Mouse (Mus musculus) heart, embryonic 15.5 days (tissue): ENCODE results near the gene Ear1. TPM values are rescaled to one million over a fixed set of nuclear protein-coding genes. Genes with fewer than 3 reads are reported as not detected.
"Not testable (repeated sequence)": the region's sequence is repeated elsewhere in the genome, so short reads cannot be mapped to it uniquely, and the experiment has no call there.

Experiments used
- ATAC-seq: fragments of 200-750 bp; cut with Nextera tagmentation; replicated peaks from 2 replicates; pipeline ENCODE4 v1.8.0; 2017; ENCODE audit warnings: low read depth, moderate TSS enrichment; ENCODE audit not compliant: insufficient number of reproducible peaks, insufficient read depth, low FRiP score
- H3K27ac ChIP-seq: fragments of 300-500 bp; sonication (generic); 2 replicates; pipeline ENCODE4 v1.5.1; 2015; ENCODE audit warnings: mild to moderate bottlenecking, inconsistent platforms
- H3K27me3 ChIP-seq: fragments of 300-500 bp; sonication (generic); 2 replicates; pipeline ENCODE4 v1.6.1; 2015; ENCODE audit warnings: inconsistent platforms
- H3K36me3 ChIP-seq: fragments of 300-500 bp; sonication (generic); 2 replicates; pipeline ENCODE4 v1.6.1; 2015; ENCODE audit warnings: mild to moderate bottlenecking, inconsistent platforms
- H3K4me1 ChIP-seq: fragments of 300-500 bp; sonication (generic); replicated peaks from 2 replicates; pipeline ENCODE4 v1.6.1; 2015; ENCODE audit warnings: inconsistent platforms
- H3K4me2 ChIP-seq: fragments of 300-500 bp; sonication (generic); 2 replicates; pipeline ENCODE4 v1.6.1; 2015; ENCODE audit warnings: inconsistent platforms, mild to moderate bottlenecking, moderate library complexity
- H3K4me3 ChIP-seq: fragments of 300-500 bp; sonication (generic); 2 replicates; pipeline ENCODE4 v1.5.1; 2015; ENCODE audit warnings: mild to moderate bottlenecking, inconsistent platforms
- H3K9ac ChIP-seq: fragments of 300-500 bp; sonication (generic); 2 replicates; pipeline ENCODE4 v1.6.1; 2015; ENCODE audit warnings: mild to moderate bottlenecking, inconsistent platforms
- H3K9me3 ChIP-seq: fragments of 300-500 bp; sonication (generic); replicated peaks from 2 replicates; pipeline ENCODE4 v1.6.1; 2016; ENCODE audit warnings: inconsistent platforms
- WGBS: fragments of 180-500 bp; shearing (Covaris S2); methylation state at CpG from one replicate; pipeline ENCODE4 v1.1.7; 2015; ENCODE audit warnings: mixed read lengths; 5-methylcytosine and 5-hydroxymethylcytosine counted together
- polyA plus RNA-seq: library from polyadenylated mRNA; unstranded; fragments of >200 nt; fragmentation: Nextera tagmentation; extraction: Ambion mirVana; gene quantifications from 2 replicates; pipeline ENCODE4 v1.2.1, GENCODE M21; 2015

The Ear1 gene
- polyA plus RNA-seq, 1 experiment from 2014 or later: not detected

DNA sequence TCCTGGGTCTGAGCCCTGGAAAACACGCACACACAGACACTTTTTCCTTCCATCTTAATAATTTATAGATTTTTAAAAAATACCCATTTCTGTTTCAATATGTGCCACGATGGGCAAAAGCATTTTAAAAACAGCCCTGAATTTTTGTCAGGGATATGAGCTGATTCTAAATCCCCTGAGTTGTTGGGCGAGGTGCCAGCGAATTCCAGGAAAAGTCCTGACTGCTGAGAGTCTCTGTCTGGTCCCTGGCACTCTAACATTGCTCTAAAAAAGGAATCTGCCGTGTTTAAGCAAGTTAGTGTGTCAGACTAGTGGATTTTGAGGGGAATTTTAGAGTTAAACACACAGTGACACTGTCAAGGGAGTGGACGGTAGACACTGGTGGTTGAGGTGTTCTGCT, 15.9 kb downstream of the Ear1 start:
- H3K27me3 ChIP-seq, H3K4me3 ChIP-seq, H3K36me3 ChIP-seq, H3K27ac ChIP-seq, H3K9ac ChIP-seq, ATAC-seq, H3K4me1 ChIP-seq, H3K9me3 ChIP-seq, H3K4me2 ChIP-seq: not testable (repeated sequence)
- 25% methylated on average over 5 of the region's 6 CpGs for WGBS

- WGBS: 70% methylated on average over 4 of the region's 4 CpGs
- H3K9ac ChIP-seq, H3K9me3 ChIP-seq, H3K4me1 ChIP-seq, H3K4me3 ChIP-seq, ATAC-seq, H3K36me3 ChIP-seq, H3K27me3 ChIP-seq, H3K27ac ChIP-seq, H3K4me2 ChIP-seq: not testable (repeated sequence)
Measured at GRCm38 (mm10) chr14:43843949-43844573, 31.3 kb downstream of the Ear1 start.

- H3K4me3 ChIP-seq, H3K9me3 ChIP-seq, H3K9ac ChIP-seq, H3K27ac ChIP-seq, H3K4me1 ChIP-seq, ATAC-seq, H3K36me3 ChIP-seq, H3K27me3 ChIP-seq, H3K4me2 ChIP-seq: not testable (repeated sequence)
- WGBS: 27% methylated on average over 1 of the region's 1 CpGs
Measured at GRCm38 (mm10) chr14:43840976-43841375, 34.3 kb downstream of the Ear1 start.

DNA sequence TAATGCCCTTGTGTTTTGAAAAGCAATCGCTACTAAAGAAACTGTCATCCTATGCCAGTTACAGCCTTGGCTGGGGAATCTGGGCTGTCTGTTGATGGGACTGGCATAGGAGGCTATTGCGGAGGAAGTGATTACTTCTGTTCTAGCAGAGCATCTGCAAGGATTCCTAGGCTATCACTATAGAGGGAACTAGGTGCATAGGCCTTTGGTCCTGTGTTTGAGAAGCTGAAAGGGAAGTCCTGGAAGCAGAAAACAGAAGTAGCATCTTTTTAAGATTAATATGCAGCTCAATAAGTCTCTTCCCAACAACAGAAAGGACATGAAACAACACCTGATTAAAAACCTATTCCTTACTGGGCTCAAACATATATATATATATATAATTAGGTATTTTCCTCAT, 40.0 kb downstream of the Ear1 start:
- 78% methylated on average over 2 of the region's 2 CpGs for WGBS
- not testable (repeated sequence) for H3K4me1 ChIP-seq, H3K27me3 ChIP-seq, H3K27ac ChIP-seq, H3K9me3 ChIP-seq, ATAC-seq, H3K4me3 ChIP-seq, H3K36me3 ChIP-seq, H3K9ac ChIP-seq, H3K4me2 ChIP-seq

- not testable (repeated sequence) for H3K4me1 ChIP-seq, H3K27me3 ChIP-seq, H3K4me3 ChIP-seq, H3K4me2 ChIP-seq, H3K36me3 ChIP-seq, H3K9me3 ChIP-seq, H3K27ac ChIP-seq, ATAC-seq, H3K9ac ChIP-seq
- 38% methylated on average over 1 of the region's 1 CpGs for WGBS
Measured at GRCm38 (mm10) chr14:43830385-43830784, 44.9 kb downstream of the Ear1 start.

- H3K9me3 ChIP-seq, H3K4me1 ChIP-seq, H3K27me3 ChIP-seq, H3K27ac ChIP-seq, H3K9ac ChIP-seq, ATAC-seq, H3K36me3 ChIP-seq, H3K4me3 ChIP-seq, H3K4me2 ChIP-seq: not testable (repeated sequence)
- 73% methylated on average over 6 of the region's 6 CpGs for WGBS
Measured at GRCm38 (mm10) chr14:43824176-43824575, 51.1 kb downstream of the Ear1 start.

DNA sequence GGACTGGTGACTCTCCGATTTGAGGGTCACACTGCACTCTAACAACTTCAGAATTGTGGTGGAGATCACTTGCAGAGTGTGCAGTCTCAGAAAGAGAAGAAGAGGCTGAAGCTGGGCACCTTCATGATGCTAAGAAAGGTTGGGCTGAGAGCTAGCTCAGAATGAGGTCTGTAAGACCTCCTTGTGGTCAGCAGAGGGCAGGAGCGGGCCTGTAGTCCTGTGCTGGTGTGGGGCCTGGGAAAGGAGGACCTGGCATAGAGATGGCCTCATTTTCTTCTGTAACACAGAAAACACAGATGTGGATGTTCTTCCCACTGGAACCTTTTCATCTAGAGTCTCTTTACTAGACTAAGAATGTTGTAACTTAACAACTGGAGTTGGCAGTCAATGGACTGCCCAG, 53.4 kb downstream of the Ear1 start:
- not testable (repeated sequence) for H3K9me3 ChIP-seq, H3K4me3 ChIP-seq, H3K4me2 ChIP-seq, H3K4me1 ChIP-seq, H3K27ac ChIP-seq, H3K36me3 ChIP-seq, H3K9ac ChIP-seq, ATAC-seq, H3K27me3 ChIP-seq
- 63% methylated on average over 1 of the region's 2 CpGs for WGBS

GRCm38 (mm10) chr14:43812458-43812857, 62.9 kb downstream of the Ear1 start:
- not testable (repeated sequence) for H3K4me2 ChIP-seq, H3K27ac ChIP-seq, H3K27me3 ChIP-seq, H3K4me1 ChIP-seq, H3K36me3 ChIP-seq, ATAC-seq, H3K9me3 ChIP-seq, H3K9ac ChIP-seq, H3K4me3 ChIP-seq
- WGBS: 66% methylated on average over 8 of the region's 9 CpGs

- not testable (repeated sequence) for H3K9me3 ChIP-seq, H3K4me1 ChIP-seq, H3K9ac ChIP-seq, H3K4me2 ChIP-seq, H3K27ac ChIP-seq, H3K27me3 ChIP-seq, H3K4me3 ChIP-seq, H3K36me3 ChIP-seq, ATAC-seq
- 59% methylated on average over 4 of the region's 4 CpGs for WGBS
Measured at GRCm38 (mm10) chr14:43808142-43808541, 67.2 kb downstream of the Ear1 start.

- ATAC-seq, H3K9ac ChIP-seq, H3K36me3 ChIP-seq, H3K27me3 ChIP-seq, H3K9me3 ChIP-seq, H3K4me3 ChIP-seq, H3K27ac ChIP-seq, H3K4me1 ChIP-seq, H3K4me2 ChIP-seq: not testable (repeated sequence)
- WGBS: 12% methylated on average over 7 of the region's 7 CpGs
Measured at GRCm38 (mm10) chr14:43804435-43804834, 70.9 kb downstream of the Ear1 start.

- not testable (repeated sequence) for H3K9me3 ChIP-seq, H3K36me3 ChIP-seq, H3K4me1 ChIP-seq, H3K27me3 ChIP-seq, H3K9ac ChIP-seq, H3K27ac ChIP-seq
- Histone ChIP-seq H3K4me2 (peak overlapping the region; percentile 60), H3K4me3 (peak overlapping the region; percentile 32)
- WGBS: 9% methylated on average over 23 of the region's 23 CpGs
- ATAC-seq: 0 out of 2 replicates have a peak, but pooled peaks have one; percentile 47
Measured at GRCm38 (mm10) chr14:43796905-43797470, 78.3 kb downstream of the Ear1 start.
